Mouse (Mus musculus): ENCODE data around the gene Olfr1331. TPM values are rescaled to one million over a fixed set of nuclear protein-coding genes. Genes with fewer than 3 reads are reported as not detected.

The Olfr1331 gene
- polyA plus RNA-seq (2012; rRNA removed; ENCODE audit: low replicate concordance), result not detected in 2 replicates

DNA sequence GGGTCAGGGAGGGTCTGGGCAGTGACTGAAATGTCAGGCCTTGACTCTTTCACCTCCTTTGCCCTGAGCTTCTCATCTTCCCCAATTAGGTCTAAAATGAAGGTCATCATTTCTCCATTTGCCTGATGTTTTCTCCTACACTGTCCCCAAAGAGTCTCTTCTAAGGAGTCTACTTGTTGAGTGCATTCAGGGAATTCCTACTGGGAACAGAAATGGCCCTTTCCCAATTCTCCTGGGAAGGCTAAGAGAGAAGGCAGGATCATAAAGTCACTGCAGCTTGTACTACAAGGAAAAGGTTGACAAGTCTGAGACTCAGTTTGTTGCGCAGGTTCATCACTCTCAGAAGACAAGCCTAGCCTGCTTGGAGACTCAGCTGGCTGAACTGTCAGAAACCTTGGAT lies at the start of gene Olfr1331:
Olfr1331 (plus strand) TSS at position 301 of the 400 bp plus-strand sequence.

GRCm38 (mm10) chr4:118836179-118836578 lies 28.3 kb upstream of the Olfr1331 start, which contains the start of gene Olfr1333:
Gene Olfr1333, minus strand, starts transcription at chr4:118836279.

DNA sequence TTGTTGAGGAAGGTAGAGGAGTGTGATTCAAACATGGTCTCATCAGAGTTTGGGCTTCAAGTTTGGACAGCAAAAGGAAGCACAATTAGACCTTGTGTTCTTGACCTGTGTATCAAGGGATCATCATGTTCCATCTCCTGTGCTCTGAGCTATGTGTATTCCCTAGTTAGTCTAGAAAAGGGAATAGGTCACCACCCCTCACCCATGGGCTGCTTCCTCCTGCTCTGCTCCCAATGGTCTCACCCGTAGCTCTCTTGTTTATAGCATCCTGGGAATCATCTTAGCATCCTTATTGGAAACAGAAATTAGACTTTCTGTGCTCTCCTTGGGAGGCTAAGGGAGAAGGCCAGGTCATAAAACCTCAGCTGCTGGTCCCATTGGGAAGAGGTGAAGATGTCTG lies 23.8 kb downstream of the Olfr1331 start, which contains the start of gene Olfr1330:
Olfr1330 (plus strand) TSS at position 301 of the 400 bp plus-strand sequence.

DNA sequence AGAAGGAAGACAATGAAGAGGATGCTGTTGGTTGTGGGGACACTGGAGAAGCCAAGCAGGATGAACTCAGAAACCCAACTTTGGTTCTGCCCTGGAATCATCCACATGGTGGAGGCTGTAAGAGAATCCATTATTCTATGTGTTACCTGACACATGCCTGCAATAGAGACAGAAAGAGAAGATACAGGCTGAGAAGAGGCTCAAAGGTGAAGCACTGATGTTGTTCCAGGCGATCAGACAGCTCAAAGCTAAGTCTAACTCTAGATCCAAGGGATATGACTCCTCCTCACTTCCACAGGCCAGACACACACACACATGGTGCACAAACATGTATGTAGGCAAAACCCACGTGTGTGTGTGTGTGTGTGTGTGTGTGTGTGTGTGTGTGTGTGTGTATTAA lies 52.9 kb downstream of the Olfr1331 start, which contains the start of gene Olfr1329:
Olfr1329 (minus strand) TSS at position 101 of the 400 bp plus-strand sequence.

Other genes starting within 250 kb of the Olfr1331 start
- gene Cfap57, start 243.9 kb upstream of the Olfr1331 start, polyA plus RNA-seq (2012; rRNA removed; ENCODE audit: low replicate concordance), result 0.09 TPM in 1 of 2 replicates, not detected in the other
- 5.3 and 6.0 TPM in 2 replicates for gene Ebna1bp2, start 243.8 kb upstream of the Olfr1331 start, polyA plus RNA-seq (2012; rRNA removed; ENCODE audit: low replicate concordance)
- not detected in 2 replicates for gene Olfr62, start 205.7 kb upstream of the Olfr1331 start, polyA plus RNA-seq (2012; rRNA removed; ENCODE audit: low replicate concordance)
- not detected in 2 replicates for gene Olfr1342, start 171.9 kb upstream of the Olfr1331 start, polyA plus RNA-seq (2012; rRNA removed; ENCODE audit: low replicate concordance)
- gene Olfr1341, start 161.1 kb upstream of the Olfr1331 start, polyA plus RNA-seq (2012; rRNA removed; ENCODE audit: low replicate concordance), result not detected in 2 replicates
- gene Olfr1340, start 144.5 kb upstream of the Olfr1331 start, polyA plus RNA-seq (2012; rRNA removed; ENCODE audit: low replicate concordance), result not detected in 2 replicates
- not detected in 2 replicates for gene Olfr1339, start 132.5 kb upstream of the Olfr1331 start, polyA plus RNA-seq (2012; rRNA removed; ENCODE audit: low replicate concordance)
- gene Olfr1338, start 105.9 kb upstream of the Olfr1331 start, polyA plus RNA-seq (2012; rRNA removed; ENCODE audit: low replicate concordance), result not detected in 2 replicates
- not detected in 2 replicates for gene Olfr1337, start 82.1 kb upstream of the Olfr1331 start, polyA plus RNA-seq (2012; rRNA removed; ENCODE audit: low replicate concordance)
- not detected in 2 replicates for gene Olfr1335, start 54.7 kb upstream of the Olfr1331 start, polyA plus RNA-seq (2012; rRNA removed; ENCODE audit: low replicate concordance)
- not detected in 2 replicates for gene Olfr1333, start 28.4 kb upstream of the Olfr1331 start, polyA plus RNA-seq (2012; rRNA removed; ENCODE audit: low replicate concordance)
- not detected in 2 replicates for gene Olfr1330, start 23.9 kb downstream of the Olfr1331 start, polyA plus RNA-seq (2012; rRNA removed; ENCODE audit: low replicate concordance)
- not detected in 2 replicates for gene Olfr1329, start 52.8 kb downstream of the Olfr1331 start, polyA plus RNA-seq (2012; rRNA removed; ENCODE audit: low replicate concordance)
- gene Olfr1328, start 74.0 kb downstream of the Olfr1331 start, polyA plus RNA-seq (2012; rRNA removed; ENCODE audit: low replicate concordance), result not detected in 2 replicates
- gene Lao1, start 96.9 kb downstream of the Olfr1331 start, polyA plus RNA-seq (2012; rRNA removed; ENCODE audit: low replicate concordance), result not detected in 2 replicates
- 13.3 and 26.0 TPM in 2 replicates for gene Slc2a1, start 244.1 kb downstream of the Olfr1331 start, polyA plus RNA-seq (2012; rRNA removed; ENCODE audit: low replicate concordance)